In the genomic region with DNA sequence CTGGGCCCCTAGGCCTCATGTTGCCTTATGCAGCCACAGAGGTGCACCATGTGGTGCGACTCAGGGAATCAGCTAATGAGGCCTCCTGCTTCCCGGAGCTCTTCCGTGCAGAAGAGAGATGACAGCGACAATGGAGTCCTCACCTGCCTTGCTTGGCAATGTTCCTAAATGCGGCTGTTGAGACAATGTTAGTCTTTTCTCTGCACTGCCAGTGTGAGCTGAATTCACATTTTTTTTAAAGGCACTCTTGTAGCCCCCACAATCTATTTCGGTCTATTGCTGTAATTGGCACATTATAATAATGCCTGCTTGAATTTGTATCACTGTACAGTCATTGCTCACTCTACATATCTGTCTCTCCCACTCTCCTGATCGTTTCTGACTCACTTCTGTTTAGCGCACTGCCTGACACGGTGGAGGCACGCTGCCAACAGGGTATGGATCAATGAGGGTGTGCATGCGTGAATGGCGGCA, we compare ENCODE assay signal across 12 mouse cellular contexts.
DNase-seq lines count a peak whose midpoint lies in the region; ATAC-seq lines count a peak whose summit lies in the region.
"Had no signal": no experiment of that assay in that cellular context is flagged by ENCODE, and none has a peak within 500 bp of the region (broad histone marks: within the 10 kb centered on the region; RNA-seq: fewer than 3 reads in every experiment).

No protein-coding gene starts in this region.

- H3K27me3 ChIP-seq in midbrain, embryonic 14.5 days (ENCODE audit: control insufficient read depth, insufficient read depth, low read length), result no peaks in the 10 kb centered on the region
- H3K27me3 ChIP-seq in midbrain, embryonic 10.5 days (ENCODE audit: low read depth, poor library complexity, severe bottlenecking), result no peaks in the 10 kb centered on the region
- H3K27me3 ChIP-seq: midbrain, embryonic 12.5 days had no signal

- H3K4me3 ChIP-seq in midbrain, embryonic 14.5 days (replicated peaks; ENCODE audit: low read depth, low read length), result no peak overlapping the region
- H3K4me3 ChIP-seq in midbrain, embryonic 10.5 days, result no peak overlapping the region
- H3K4me3 ChIP-seq: heart, embryonic 10.5 days; midbrain, embryonic 12.5 days had no signal

- WGBS in midbrain, embryonic 14.5 days, result 63% methylated on average over 12 of the region's 12 CpGs
- WGBS in midbrain, embryonic 10.5 days, result 95% methylated on average over 12 of the region's 12 CpGs

- peak; percentile 28 to 60 for DNase-seq in frontal cortex, adult 2 months (ENCODE audit: extremely low spot score in 1 of 2, low spot score in 1 of 2)
- no peak for DNase-seq in frontal cortex, postnatal 25 days (ENCODE audit: low spot score in 2 of 2)
- peak; percentile 44 for DNase-seq in midbrain, embryonic 14.5 days
- DNase-seq in midbrain, embryonic 10.5 days (ENCODE audit: low spot score), result no peak
- peak; percentile 36 for DNase-seq in layer of hippocampus, adult 9-11 months
- DNase-seq in right cerebral cortex, postnatal 25 days, result peak; percentile 24
- no peak for DNase-seq in thymus, postnatal 4 days
- no peak for DNase-seq in T-cell, adult 2 months (ENCODE audit: low spot score)
- DNase-seq: kidney, adult 9 months; lung, postnatal 14 days had no signal

- H3K9me3 ChIP-seq in midbrain, embryonic 14.5 days (ENCODE audit: control insufficient read depth, low read length), result 0 out of 2 replicates have a peak, but pooled peaks cover under 1% of the 10 kb centered on the region
- H3K9me3 ChIP-seq in midbrain, embryonic 10.5 days (replicated peaks), result no peaks in the 10 kb centered on the region
- H3K9me3 ChIP-seq: heart, embryonic 10.5 days; midbrain, embryonic 12.5 days had no signal

- H3K4me1 ChIP-seq in midbrain, embryonic 14.5 days (ENCODE audit: control insufficient read depth, insufficient read depth, low read length), result no peaks in the 10 kb centered on the region
- H3K4me1 ChIP-seq in midbrain, embryonic 10.5 days, result no peaks in the 10 kb centered on the region
- H3K4me1 ChIP-seq: heart, embryonic 10.5 days; midbrain, embryonic 12.5 days had no signal

- peak overlapping the region; percentile 28; the same call in 1 of the 2 replicates for H3K27ac ChIP-seq in midbrain, embryonic 14.5 days (replicated peaks; ENCODE audit: low read depth, low read length)
- H3K27ac ChIP-seq in midbrain, embryonic 10.5 days (replicated peaks), result no peak overlapping the region
- H3K27ac ChIP-seq: heart, embryonic 10.5 days; midbrain, embryonic 12.5 days had no signal

- H3K9ac ChIP-seq in midbrain, embryonic 14.5 days (replicated peaks; ENCODE audit: low read length), result no peak overlapping the region
- H3K9ac ChIP-seq: midbrain, embryonic 12.5 days had no signal

- no peaks in the 10 kb centered on the region for H3K36me3 ChIP-seq in midbrain, embryonic 14.5 days (ENCODE audit: control insufficient read depth, insufficient read depth, low read length)
- no peaks in the 10 kb centered on the region for H3K36me3 ChIP-seq in midbrain, embryonic 10.5 days
- H3K36me3 ChIP-seq: heart, embryonic 10.5 days; midbrain, embryonic 12.5 days had no signal

- ATAC-seq in midbrain, embryonic 14.5 days (ENCODE audit: low FRiP score, low TSS enrichment), result no peak

- no peak overlapping the region for H3K4me2 ChIP-seq in midbrain, embryonic 14.5 days (ENCODE audit: low read length)
- H3K4me2 ChIP-seq: midbrain, embryonic 12.5 days had no signal

Comparison
In these comparisons a context has a peak if more than half of its experiments do, and no peak if none do; other contexts are left out.
1. DNase-seq: peak in frontal cortex, adult 2 months (2 of 2), midbrain, embryonic 14.5 days (single experiment), layer of hippocampus, adult 9-11 months (single experiment) and right cerebral cortex, postnatal 25 days (single experiment); none in frontal cortex, postnatal 25 days (0 of 2), midbrain, embryonic 10.5 days (single experiment), thymus, postnatal 4 days (single experiment) and T-cell, adult 2 months (single experiment).